Mouse (Mus musculus): ENCODE data around the gene Gm49661. TPM values are rescaled to one million over a fixed set of nuclear protein-coding genes. Genes with fewer than 3 reads are reported as not detected.

Gm49661 gene
- total RNA-seq, 2 experiments from 2014 or later, result not detected

GRCm38 (mm10) chr8:84936962-84937546, 32.2 kb downstream of the Gm49661 start, which contains the start of gene Mast1:
Mast1 (minus strand) TSS chr8:84937359.
- ATAC-seq (replicated peaks; ENCODE audit: low FRiP score, low TSS enrichment, poor library complexity, severe bottlenecking), result peak; percentile 72

- ATAC-seq (replicated peaks; ENCODE audit: low FRiP score, low TSS enrichment, poor library complexity, severe bottlenecking), result peak; percentile 40
Measured at GRCm38 (mm10) chr8:84936041-84936961, 32.9 kb downstream of the Gm49661 start.

- 0 out of 2 replicates have a peak, but pooled peaks have one; percentile 7 for ATAC-seq (replicated peaks; ENCODE audit: low FRiP score, low TSS enrichment, poor library complexity, severe bottlenecking)
Measured at GRCm38 (mm10) chr8:84935489-84935888, 33.7 kb downstream of the Gm49661 start.

- no peak for ATAC-seq (replicated peaks; ENCODE audit: low FRiP score, low TSS enrichment, poor library complexity, severe bottlenecking)
Measured at GRCm38 (mm10) chr8:84934860-84935259, 34.4 kb downstream of the Gm49661 start.

- ATAC-seq (replicated peaks; ENCODE audit: low FRiP score, low TSS enrichment, poor library complexity, severe bottlenecking), result no peak
Measured at GRCm38 (mm10) chr8:84933767-84934559, 35.3 kb downstream of the Gm49661 start.

- ATAC-seq (replicated peaks; ENCODE audit: low FRiP score, low TSS enrichment, poor library complexity, severe bottlenecking), result no peak
Measured at GRCm38 (mm10) chr8:84930582-84930981, 38.7 kb downstream of the Gm49661 start.

GRCm38 (mm10) chr8:84928456-84929306, 40.6 kb downstream of the Gm49661 start:
- ATAC-seq (replicated peaks; ENCODE audit: low FRiP score, low TSS enrichment, poor library complexity, severe bottlenecking), result peak; percentile 70

GRCm38 (mm10) chr8:84927513-84927912, 41.7 kb downstream of the Gm49661 start:
- no peak for ATAC-seq (replicated peaks; ENCODE audit: low FRiP score, low TSS enrichment, poor library complexity, severe bottlenecking)

- ATAC-seq (replicated peaks; ENCODE audit: low FRiP score, low TSS enrichment, poor library complexity, severe bottlenecking), result no peak
Measured at GRCm38 (mm10) chr8:84925557-84925956, 43.7 kb downstream of the Gm49661 start.

GRCm38 (mm10) chr8:84921596-84921995, 47.6 kb downstream of the Gm49661 start:
- no peak for ATAC-seq (replicated peaks; ENCODE audit: low FRiP score, low TSS enrichment, poor library complexity, severe bottlenecking)

- ATAC-seq (replicated peaks; ENCODE audit: low FRiP score, low TSS enrichment, poor library complexity, severe bottlenecking), result no peak
Measured at GRCm38 (mm10) chr8:84918646-84919045, 50.6 kb downstream of the Gm49661 start.

- ATAC-seq (replicated peaks; ENCODE audit: low FRiP score, low TSS enrichment, poor library complexity, severe bottlenecking), result no peak
Measured at GRCm38 (mm10) chr8:84917781-84918180, 51.5 kb downstream of the Gm49661 start.

Other genes with a start within 250 kb of the Gm49661 start
- gene G430095P16Rik, start 246.4 kb downstream of the Gm49661 start, total RNA-seq (2014; fragmentation: Nextera tagmentation), result 25.7 and 28.1 TPM in 2 replicates
- 8.2 and 11.4 TPM in 2 replicates for gene G430095P16Rik, start 246.4 kb downstream of the Gm49661 start, total RNA-seq (2017)
- gene Nfix, start 169.1 kb downstream of the Gm49661 start, total RNA-seq (2014; fragmentation: Nextera tagmentation), result 73.4 and 79.7 TPM in 2 replicates
- gene Nfix, start 169.1 kb downstream of the Gm49661 start, total RNA-seq (2017), result 13.3 and 26.0 TPM in 2 replicates
- 4.7 TPM in 2 replicates for gene Dand5, start 146.6 kb downstream of the Gm49661 start, total RNA-seq (2014; fragmentation: Nextera tagmentation)
- 3.5 and 3.7 TPM in 2 replicates for gene Dand5, start 146.6 kb downstream of the Gm49661 start, total RNA-seq (2017)
- 28.3 and 31.1 TPM in 2 replicates for gene Gadd45gip1, start 137.9 kb downstream of the Gm49661 start, total RNA-seq (2014; fragmentation: Nextera tagmentation)
- gene Gadd45gip1, start 137.9 kb downstream of the Gm49661 start, total RNA-seq (2017), result 53.1 and 61.8 TPM in 2 replicates
- gene Rad23a, start 128.8 kb downstream of the Gm49661 start, total RNA-seq (2014; fragmentation: Nextera tagmentation), result 94.8 and 151 TPM in 2 replicates
- gene Rad23a, start 128.8 kb downstream of the Gm49661 start, total RNA-seq (2017), result 38.4 and 43.7 TPM in 2 replicates
- 286 and 320 TPM in 2 replicates for gene Calr, start 122.5 kb downstream of the Gm49661 start, total RNA-seq (2014; fragmentation: Nextera tagmentation)
- 1,361 and 1,527 TPM in 2 replicates for gene Calr, start 122.5 kb downstream of the Gm49661 start, total RNA-seq (2017)
- gene Farsa, start 112.4 kb downstream of the Gm49661 start, total RNA-seq (2014; fragmentation: Nextera tagmentation), result 101 and 104 TPM in 2 replicates
- gene Farsa, start 112.4 kb downstream of the Gm49661 start, total RNA-seq (2017), result 151 and 153 TPM in 2 replicates
- gene Syce2, start 97.3 kb downstream of the Gm49661 start, total RNA-seq (2014; fragmentation: Nextera tagmentation), result 101 and 135 TPM in 2 replicates
- gene Syce2, start 97.3 kb downstream of the Gm49661 start, total RNA-seq (2017), result 98.9 and 102 TPM in 2 replicates
- gene Gcdh, start 75.5 kb downstream of the Gm49661 start, total RNA-seq (2014; fragmentation: Nextera tagmentation), result 34.7 and 51.0 TPM in 2 replicates
- 37.0 and 42.9 TPM in 2 replicates for gene Gcdh, start 75.5 kb downstream of the Gm49661 start, total RNA-seq (2017)
- gene Klf1, start 67.5 kb downstream of the Gm49661 start, total RNA-seq (2014; fragmentation: Nextera tagmentation), result 193 and 197 TPM in 2 replicates
- gene Klf1, start 67.5 kb downstream of the Gm49661 start, total RNA-seq (2017), result 162 and 228 TPM in 2 replicates
- 29.1 and 38.8 TPM in 2 replicates for gene Dnase2a, start 60.9 kb downstream of the Gm49661 start, total RNA-seq (2014; fragmentation: Nextera tagmentation)
- 26.7 and 42.2 TPM in 2 replicates for gene Dnase2a, start 60.9 kb downstream of the Gm49661 start, total RNA-seq (2017)
- 0.45 TPM in 1 of 2 replicates, not detected in the other for gene Mast1, start 32.1 kb downstream of the Gm49661 start, total RNA-seq (2014; fragmentation: Nextera tagmentation)
- 0.42 TPM in 1 of 2 replicates, not detected in the other for gene Mast1, start 32.1 kb downstream of the Gm49661 start, total RNA-seq (2017)
- gene Rtbdn, start 22.4 kb downstream of the Gm49661 start, total RNA-seq (2014; fragmentation: Nextera tagmentation), result not detected in 2 replicates
- gene Rtbdn, start 22.4 kb downstream of the Gm49661 start, total RNA-seq (2017), result not detected in 2 replicates
- gene Prdx2, start 154 bp upstream of the Gm49661 start, total RNA-seq (2014; fragmentation: Nextera tagmentation), result 898 and 1,004 TPM in 2 replicates
- gene Prdx2, start 154 bp upstream of the Gm49661 start, total RNA-seq (2017), result 1,011 and 1,021 TPM in 2 replicates
- gene Rnaseh2a, start 334 bp upstream of the Gm49661 start, total RNA-seq (2014; fragmentation: Nextera tagmentation), result 198 and 202 TPM in 2 replicates
- 119 and 151 TPM in 2 replicates for gene Rnaseh2a, start 334 bp upstream of the Gm49661 start, total RNA-seq (2017)
- 4.1 and 8.0 TPM in 2 replicates for gene Junb, start 9.3 kb upstream of the Gm49661 start, total RNA-seq (2014; fragmentation: Nextera tagmentation)
- 57.8 and 74.2 TPM in 2 replicates for gene Junb, start 9.3 kb upstream of the Gm49661 start, total RNA-seq (2017)
- 7.7 and 9.6 TPM in 2 replicates for gene Hook2, start 21.2 kb upstream of the Gm49661 start, total RNA-seq (2014; fragmentation: Nextera tagmentation)
- gene Hook2, start 21.2 kb upstream of the Gm49661 start, total RNA-seq (2017), result 11.0 and 19.9 TPM in 2 replicates
- gene Best2, start 45.1 kb upstream of the Gm49661 start, total RNA-seq (2014; fragmentation: Nextera tagmentation), result not detected in 2 replicates
- gene Best2, start 45.1 kb upstream of the Gm49661 start, total RNA-seq (2017), result not detected in 2 replicates
- 77.3 and 82.3 TPM in 2 replicates for gene Asna1, start 55.8 kb upstream of the Gm49661 start, total RNA-seq (2014; fragmentation: Nextera tagmentation)
- gene Asna1, start 55.8 kb upstream of the Gm49661 start, total RNA-seq (2017), result 48.6 and 73.5 TPM in 2 replicates
- 137 and 159 TPM in 2 replicates for gene Trir, start 57.4 kb upstream of the Gm49661 start, total RNA-seq (2014; fragmentation: Nextera tagmentation)
- 342 and 455 TPM in 2 replicates for gene Trir, start 57.4 kb upstream of the Gm49661 start, total RNA-seq (2017)
- 42.2 and 68.5 TPM in 2 replicates for gene Tnpo2, start 67.5 kb upstream of the Gm49661 start, total RNA-seq (2014; fragmentation: Nextera tagmentation)
- 20.3 and 28.3 TPM in 2 replicates for gene Tnpo2, start 67.5 kb upstream of the Gm49661 start, total RNA-seq (2017)
- gene Fbxw9, start 90.6 kb upstream of the Gm49661 start, total RNA-seq (2014; fragmentation: Nextera tagmentation), result 11.0 and 21.1 TPM in 2 replicates
- 1.4 and 5.8 TPM in 2 replicates for gene Fbxw9, start 90.6 kb upstream of the Gm49661 start, total RNA-seq (2017)
- not detected in 2 replicates for gene Gm5741, start 98.5 kb upstream of the Gm49661 start, total RNA-seq (2014; fragmentation: Nextera tagmentation)
- not detected in 2 replicates for gene Gm5741, start 98.5 kb upstream of the Gm49661 start, total RNA-seq (2017)
- gene Dhps, start 102.3 kb upstream of the Gm49661 start, total RNA-seq (2014; fragmentation: Nextera tagmentation), result 69.1 and 99.2 TPM in 2 replicates
- 15.0 and 17.6 TPM in 2 replicates for gene Dhps, start 102.3 kb upstream of the Gm49661 start, total RNA-seq (2017)
- 172 and 250 TPM in 2 replicates for gene Wdr83os, start 111.3 kb upstream of the Gm49661 start, total RNA-seq (2014; fragmentation: Nextera tagmentation)
- 40.4 and 61.3 TPM in 2 replicates for gene Wdr83os, start 111.3 kb upstream of the Gm49661 start, total RNA-seq (2017)
- gene Wdr83, start 111.9 kb upstream of the Gm49661 start, total RNA-seq (2014; fragmentation: Nextera tagmentation), result 50.1 and 102 TPM in 2 replicates
- gene Wdr83, start 111.9 kb upstream of the Gm49661 start, total RNA-seq (2017), result 23.1 and 25.2 TPM in 2 replicates
- 30.8 and 30.9 TPM in 2 replicates for gene Man2b1, start 113.8 kb upstream of the Gm49661 start, total RNA-seq (2014; fragmentation: Nextera tagmentation)
- gene Man2b1, start 113.8 kb upstream of the Gm49661 start, total RNA-seq (2017), result 9.8 and 13.8 TPM in 2 replicates
- gene Zfp791, start 153.7 kb upstream of the Gm49661 start, total RNA-seq (2014; fragmentation: Nextera tagmentation), result not detected in 2 replicates
- gene Zfp791, start 153.7 kb upstream of the Gm49661 start, total RNA-seq (2017), result not detected in 2 replicates
- gene Cks1brt, start 182.5 kb upstream of the Gm49661 start, total RNA-seq (2014; fragmentation: Nextera tagmentation), result not detected in 2 replicates
- gene Cks1brt, start 182.5 kb upstream of the Gm49661 start, total RNA-seq (2017), result not detected in 2 replicates

Data from megakaryocyte-erythroid progenitor cell, adult 5-6 weeks (primary cell).